Mouse (Mus musculus): ENCODE measurements around the gene Alpk3.
A peak's percentile ranks its signal among the peaks of the same experiment; 100 is the strongest.

Gene Alpk3

DNA sequence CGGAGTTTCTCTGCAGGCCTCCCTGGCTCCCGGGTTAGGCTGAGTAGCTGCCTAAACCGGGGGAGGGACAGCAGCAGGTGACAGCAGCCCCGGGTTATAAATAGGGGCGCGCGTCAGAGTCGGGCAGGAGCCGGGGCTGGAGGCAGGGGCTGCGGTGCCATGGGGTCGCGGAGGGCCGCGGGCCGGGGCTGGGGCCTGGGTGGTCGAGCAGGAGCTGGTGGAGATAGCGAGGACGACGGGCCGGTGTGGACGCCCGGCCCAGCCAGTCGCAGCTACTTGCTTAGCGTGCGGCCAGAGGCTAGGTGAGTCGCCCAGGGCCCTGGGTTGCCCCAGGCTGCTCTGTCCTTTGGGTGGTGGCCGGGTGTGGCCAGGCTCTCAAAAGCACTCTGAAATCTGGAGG, at the start of gene Alpk3:
TSS of gene Alpk3 (plus strand) at position 130 of the 400 bp plus-strand sequence.
- DNase-seq, result no peak

GRCm38 (mm10) chr7:81008285-81008684, 49.1 kb upstream of the Alpk3 start:
- DNase-seq, result no peak

GRCm38 (mm10) chr7:81011576-81011975, 45.8 kb upstream of the Alpk3 start:
- DNase-seq, result no peak

- no peak for DNase-seq
These were observed 37.1 kb upstream of the Alpk3 start for GRCm38 (mm10) chr7:81020307-81020706.

GRCm38 (mm10) chr7:81022731-81023130, 34.7 kb upstream of the Alpk3 start:
- DNase-seq, result no peak

DNA sequence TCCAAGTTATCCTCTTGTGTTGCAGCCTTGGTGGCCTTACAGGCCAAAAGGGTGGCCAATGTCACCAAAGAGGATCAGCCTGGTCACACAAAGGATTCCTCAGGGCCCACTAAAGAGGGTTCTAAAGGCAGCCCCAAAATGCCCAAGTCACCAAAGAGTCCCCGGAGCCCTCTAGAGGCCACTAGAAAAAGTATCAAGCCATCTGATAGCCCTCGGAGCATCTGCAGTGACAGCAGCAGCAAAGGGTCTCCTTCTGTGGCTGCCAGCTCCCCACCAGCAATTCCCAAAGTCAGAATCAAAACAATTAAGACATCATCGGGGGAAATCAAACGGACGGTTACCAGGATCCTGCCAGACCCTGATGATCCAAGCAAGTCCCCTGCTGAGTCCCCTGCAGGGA, 33.3 kb upstream of the Alpk3 start:
- DNase-seq, result peak; percentile 11

- no peak for DNase-seq
These were observed 32.7 kb upstream of the Alpk3 start for GRCm38 (mm10) chr7:81024651-81025050.

DNA sequence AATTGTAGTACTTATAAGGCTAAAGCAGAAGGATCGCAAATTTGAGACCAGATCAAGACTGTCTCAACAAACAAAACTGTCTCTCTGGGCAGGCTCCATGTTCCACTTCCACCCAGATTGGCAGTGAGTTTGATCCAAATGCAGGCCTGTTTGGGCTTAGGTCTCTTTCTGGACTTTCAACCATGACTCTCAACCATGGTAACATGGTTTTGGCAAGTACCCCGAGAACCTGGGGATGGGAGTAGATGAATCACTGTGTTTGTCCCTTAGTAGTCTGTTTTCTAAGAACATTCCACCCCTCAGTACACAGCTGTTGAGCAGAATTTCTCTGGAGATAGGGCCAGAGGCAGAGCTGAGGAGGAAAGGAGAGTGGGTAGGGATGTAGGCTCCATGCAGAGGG, 31.6 kb upstream of the Alpk3 start:
- no peak for DNase-seq

DNA sequence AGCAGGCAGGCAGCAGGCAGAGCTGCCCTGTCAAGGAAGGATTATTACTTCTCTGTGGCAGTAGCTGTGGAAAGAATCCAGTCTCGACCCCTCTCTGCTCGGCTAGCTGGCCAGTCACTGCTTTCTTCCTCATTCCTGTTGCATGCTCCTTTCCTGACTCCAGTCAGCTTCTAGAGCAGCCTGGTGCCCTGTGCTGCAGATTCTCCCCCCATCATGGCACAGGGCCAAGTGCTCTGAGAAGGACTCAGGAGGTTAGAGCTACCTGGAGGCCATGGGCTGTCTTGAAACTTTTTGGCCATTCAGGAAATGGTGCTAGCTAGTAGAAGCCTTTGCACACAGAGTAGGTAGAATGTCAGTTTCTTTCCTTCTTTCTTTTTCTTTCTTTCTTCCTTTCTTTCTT, 17.7 kb upstream of the Alpk3 start:
- DNase-seq, result no peak

DNA sequence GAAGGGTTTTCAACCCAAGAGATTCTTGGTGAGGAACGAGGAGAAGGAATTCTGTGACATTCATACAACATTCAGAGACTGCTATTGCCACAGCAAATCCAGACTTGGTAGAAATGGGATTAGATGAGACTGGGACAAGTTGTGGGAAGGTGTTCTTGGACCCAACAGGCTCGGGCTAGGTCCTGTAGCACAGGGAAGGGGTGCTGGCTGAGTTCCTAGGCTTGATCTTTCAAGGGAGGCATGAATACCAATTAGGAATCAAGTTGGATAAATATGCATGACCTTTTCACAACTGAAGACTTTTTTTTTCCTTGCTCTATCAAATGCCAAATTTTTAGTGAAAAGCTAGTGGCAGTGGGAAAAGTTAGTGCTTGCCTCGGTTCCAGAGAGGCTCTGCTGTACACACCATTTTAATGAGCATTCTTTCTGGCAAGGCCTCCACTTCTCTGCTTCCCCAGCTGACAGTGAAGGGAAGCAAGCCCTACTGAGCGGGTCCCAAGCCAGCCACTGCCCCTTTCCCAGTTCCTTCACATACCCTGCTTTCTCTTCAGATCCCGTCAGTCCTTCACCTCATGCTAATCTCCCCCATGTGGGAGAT, 14.3 kb upstream of the Alpk3 start:
- DNase-seq, result no peak

DNA sequence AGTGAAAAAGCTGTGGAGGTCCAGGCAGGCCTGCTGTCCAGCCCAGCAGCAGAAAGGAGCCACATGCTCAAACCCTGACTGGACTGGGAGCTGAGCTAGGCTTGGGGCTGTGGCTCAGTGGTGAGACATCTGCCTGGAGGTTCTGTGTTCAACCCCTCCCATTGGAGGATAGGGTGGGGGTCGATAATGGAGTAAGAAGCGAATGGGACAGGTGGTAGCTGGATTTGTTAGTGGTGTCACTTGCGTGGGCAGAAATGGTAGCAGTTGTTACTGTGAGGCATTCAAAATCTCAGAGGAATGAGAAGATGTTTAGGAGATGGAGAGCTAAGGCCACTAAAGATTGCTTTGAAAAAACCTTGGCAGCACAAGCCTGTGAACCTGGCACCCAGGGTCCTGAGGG, 9.6 kb upstream of the Alpk3 start:
- no peak for DNase-seq

- no peak for DNase-seq
These were observed 8.9 kb upstream of the Alpk3 start for GRCm38 (mm10) chr7:81048513-81048912.

- no peak for DNase-seq
These were observed 7.4 kb upstream of the Alpk3 start for GRCm38 (mm10) chr7:81049966-81050365.

- DNase-seq, result no peak
These were observed 1.6 kb upstream of the Alpk3 start for GRCm38 (mm10) chr7:81055709-81056370.

DNA sequence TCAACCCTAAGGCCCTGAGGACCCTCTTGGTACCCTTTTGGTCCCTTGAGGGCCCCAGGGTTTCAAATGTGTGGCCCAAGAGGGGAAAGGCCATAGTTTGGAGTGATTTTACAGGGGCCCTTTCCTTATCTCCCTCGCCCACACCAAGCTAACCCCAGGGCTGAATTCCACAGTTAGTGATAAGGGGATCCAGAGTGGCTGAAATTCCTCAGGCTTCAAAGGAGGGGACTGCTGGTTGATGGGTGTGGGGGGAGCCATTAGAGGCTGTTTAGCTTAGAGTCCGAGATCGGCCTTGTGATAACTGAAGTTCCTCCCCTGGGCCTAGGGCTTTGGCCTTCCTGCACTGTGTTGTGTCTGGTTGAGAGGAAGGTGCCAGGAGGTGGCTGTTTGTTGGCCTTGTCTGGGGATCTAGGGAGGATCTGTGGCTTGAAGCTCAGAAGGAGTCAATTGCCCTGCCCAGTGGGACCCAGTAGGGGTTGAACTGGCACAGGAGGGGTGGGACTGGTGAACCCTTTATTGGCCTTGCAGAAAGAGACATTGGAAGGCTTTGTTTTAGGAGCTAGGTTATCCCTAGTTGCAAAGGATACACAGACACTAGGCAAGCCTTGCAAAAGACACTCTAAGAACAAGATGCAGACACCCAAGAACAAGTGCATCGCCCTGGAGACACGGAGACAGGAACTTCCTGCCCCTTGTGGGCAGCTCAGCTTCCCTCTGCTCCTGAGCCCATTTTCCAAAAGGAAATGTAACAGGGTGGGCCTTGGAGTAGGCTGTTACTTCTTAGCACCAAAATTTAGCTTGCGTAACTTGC, 706 bp downstream of the Alpk3 start:
- no peak for DNase-seq

DNA sequence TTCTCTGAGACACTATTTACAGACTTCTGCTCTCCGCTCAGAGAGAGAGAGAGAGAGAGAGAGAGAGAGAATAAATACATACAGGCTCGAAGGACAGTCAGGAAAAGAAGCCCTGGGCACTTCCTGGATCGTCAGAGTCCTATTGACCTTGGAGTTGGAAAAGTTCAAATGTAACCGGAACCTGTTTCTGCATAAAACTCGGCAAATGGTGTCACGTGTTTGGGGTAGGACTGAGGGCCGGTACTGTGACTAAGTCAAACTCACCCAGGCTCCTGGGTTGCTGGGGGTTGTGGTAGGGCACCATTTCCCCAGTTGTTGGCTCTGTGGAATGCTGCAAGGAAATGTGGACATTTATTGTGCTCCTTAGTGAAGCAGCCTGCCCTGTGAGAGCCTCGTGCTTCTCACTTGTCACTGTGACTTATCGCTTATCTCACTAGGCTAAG, 1.3 kb downstream of the Alpk3 start:
- no peak for DNase-seq

DNA sequence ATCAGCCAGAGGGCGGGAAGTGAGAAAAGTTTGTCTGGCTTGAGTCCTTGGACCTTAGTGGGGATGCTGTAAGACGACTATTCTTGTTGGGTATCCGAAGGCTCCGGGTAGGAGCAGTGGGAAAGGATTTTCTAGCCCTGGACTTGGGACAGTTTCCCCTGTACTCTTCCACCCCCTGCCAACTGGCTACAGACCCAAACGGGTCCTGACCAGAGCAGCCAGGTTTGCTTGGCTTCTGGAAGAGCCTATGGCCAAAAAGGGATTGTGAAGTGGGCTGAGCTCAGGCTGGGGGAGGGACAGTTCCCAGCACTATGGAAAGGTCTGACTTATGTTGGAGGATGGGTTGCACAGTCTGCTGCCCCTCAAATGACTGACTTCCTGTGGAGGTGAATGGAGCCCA, 2.0 kb downstream of the Alpk3 start:
- no peak for DNase-seq

DNA sequence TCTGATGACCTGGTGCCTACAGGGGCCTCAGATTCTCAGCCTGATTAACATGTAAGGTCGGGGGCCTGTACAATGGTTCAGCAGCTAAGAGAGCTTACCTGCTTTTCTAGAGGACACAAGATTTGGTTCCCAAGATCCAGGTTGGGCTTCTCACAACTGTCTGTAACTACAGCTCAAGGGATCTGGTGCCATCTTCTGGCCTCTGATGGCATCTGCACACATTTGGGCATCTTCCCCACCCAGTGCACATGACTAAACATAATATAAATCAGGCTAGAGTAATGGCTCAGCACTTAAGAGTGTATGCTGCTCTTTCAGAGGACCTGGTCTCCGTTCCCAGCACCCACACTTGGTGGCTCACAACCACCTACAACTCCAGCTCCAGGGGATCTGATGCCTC, 3.5 kb downstream of the Alpk3 start:
- DNase-seq, result peak; percentile 55

- no peak for DNase-seq
These were observed 4.5 kb downstream of the Alpk3 start for GRCm38 (mm10) chr7:81061936-81062335.

DNA sequence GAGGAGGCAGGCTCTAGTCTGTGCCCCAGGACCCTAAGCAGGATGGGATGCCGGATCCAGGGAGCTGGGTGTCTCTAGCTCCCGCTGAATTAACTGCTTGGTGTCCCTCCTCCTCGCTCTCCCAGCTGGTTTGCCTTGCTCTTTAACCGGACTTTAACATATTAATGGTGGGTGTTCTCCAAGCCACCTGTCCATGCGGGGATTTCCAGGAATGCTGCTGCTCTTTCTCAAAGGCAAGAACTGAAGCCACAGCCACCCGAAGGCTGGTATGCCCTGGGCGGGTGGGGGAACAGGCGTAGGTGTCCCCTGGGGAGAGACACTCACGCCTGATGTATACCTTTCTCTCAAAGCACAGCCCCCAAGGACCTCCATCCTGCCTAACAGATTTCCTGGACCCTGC, 5.9 kb downstream of the Alpk3 start:
- DNase-seq, result no peak

DNA sequence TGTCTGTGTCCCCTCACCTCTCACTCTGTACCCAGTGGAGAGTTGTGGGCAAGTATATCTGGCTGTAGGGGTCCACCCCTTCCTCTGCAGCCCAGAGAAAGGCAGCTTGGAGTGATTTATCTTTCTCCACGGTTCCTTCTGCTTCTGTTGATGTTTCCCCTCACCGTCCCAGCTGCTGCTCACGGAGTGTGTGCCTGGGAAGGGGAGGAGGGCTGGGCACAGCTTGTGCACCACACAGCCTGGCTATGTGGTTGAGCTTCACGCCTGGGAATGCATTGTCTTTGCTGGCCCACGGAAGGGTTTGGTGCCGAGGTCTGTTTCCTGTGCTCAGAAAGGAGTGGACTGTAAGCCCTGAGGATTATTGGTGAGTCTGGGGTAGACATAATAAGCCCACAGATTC, 9.3 kb downstream of the Alpk3 start:
- DNase-seq, result no peak

DNA sequence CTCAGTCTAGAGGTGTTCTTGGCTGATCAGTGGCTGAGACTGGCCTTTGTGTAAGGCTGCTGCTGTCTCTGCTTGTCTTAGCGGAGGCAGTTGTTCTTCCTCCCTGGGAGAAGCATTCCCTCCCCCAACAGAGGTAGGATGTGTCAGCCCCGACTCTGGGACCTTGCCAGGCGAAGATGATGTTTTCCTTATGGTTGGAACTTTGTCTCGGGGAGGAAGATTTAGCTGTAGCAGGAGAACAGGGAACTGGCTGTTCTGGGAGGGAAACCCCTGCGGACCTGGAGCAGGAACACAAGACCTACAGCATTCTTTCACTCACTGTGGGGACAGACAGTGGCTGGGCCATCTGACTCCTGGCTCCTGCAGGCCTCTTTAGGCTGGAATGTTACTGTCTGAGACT, 15.1 kb downstream of the Alpk3 start:
- DNase-seq, result no peak

GRCm38 (mm10) chr7:81073273-81073672, 15.9 kb downstream of the Alpk3 start:
- DNase-seq, result no peak

DNA sequence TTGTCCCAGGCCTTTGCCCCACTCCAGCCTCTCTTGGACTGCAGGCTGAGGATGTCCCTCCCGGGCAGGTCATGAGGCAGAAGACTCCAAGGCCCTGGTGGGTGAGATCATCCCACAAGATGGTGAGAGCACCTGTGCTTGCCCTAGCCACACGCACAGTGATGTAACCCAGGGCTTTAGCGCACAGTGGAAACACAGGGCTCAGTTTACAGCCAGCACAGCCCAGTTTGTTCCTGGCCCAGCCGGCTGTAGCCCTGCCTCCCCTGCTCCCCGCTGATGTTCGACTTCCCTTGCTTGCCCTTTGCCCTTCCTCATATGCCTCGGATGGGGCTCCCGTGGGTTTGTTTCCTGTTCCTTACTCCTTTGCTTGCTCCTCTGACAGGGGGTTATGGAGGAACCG, 17.1 kb downstream of the Alpk3 start:
- no peak for DNase-seq
